Mouse (Mus musculus) G1E (cell line): ENCODE data around the gene Dnajc13. TPM values are rescaled to one million over a fixed set of nuclear protein-coding genes. Genes with fewer than 3 reads are reported as not detected.

ENCODE experiments used
- ATAC-seq: 2 replicates; pipeline ENCODE4 v1.8.0; 2016; ENCODE audit warnings: mild to moderate bottlenecking; ENCODE audit not compliant: insufficient number of reproducible peaks, poor library complexity, low FRiP score, severe bottlenecking; ENCODE audit errors: extremely low read depth
- DNase-seq: peaks from one replicate; pipeline ENCODE4 v3.0.0; 2012; ENCODE audit warnings: low spot score
- H3K27me3 ChIP-seq: 2 replicates; pipeline ENCODE4 v1.6.1; 2012; ENCODE audit warnings: mild to moderate bottlenecking, low read length, inconsistent platforms; ENCODE audit not compliant: insufficient read depth
- H3K36me3 ChIP-seq: replicated peaks from 2 replicates; pipeline ENCODE3; 2012; ENCODE audit warnings: mild to moderate bottlenecking, inconsistent platforms
- H3K4me1 ChIP-seq: 2 replicates; pipeline ENCODE4 v1.6.1; 2012; ENCODE audit warnings: low read depth, low read length, inconsistent platforms, mixed read lengths; ENCODE audit not compliant: insufficient read depth
- H3K4me3 ChIP-seq: 2 replicates; pipeline ENCODE4 v1.5.1; 2012; ENCODE audit warnings: low read depth, mild to moderate bottlenecking, inconsistent platforms, low read length, moderate library complexity, mixed read lengths
- H3K9me3 ChIP-seq: replicated peaks from 2 replicates; pipeline ENCODE4 v1.6.1; 2012; ENCODE audit warnings: inconsistent platforms
- CTCF ChIP-seq: IDR thresholded peaks from 2 replicates; pipeline ENCODE4 v1.5.1; 2012; ENCODE audit warnings: low read depth, low read length, inconsistent platforms, mixed read lengths
- GATA1 ChIP-seq: IDR thresholded peaks from 2 replicates; pipeline ENCODE4 v1.6.1; 2012; ENCODE audit warnings: borderline replicate concordance, low read length, inconsistent platforms, mixed read lengths
- GATA2 ChIP-seq: IDR thresholded peaks from 2 replicates; pipeline ENCODE4 v1.6.1; 2012; ENCODE audit warnings: low read depth, low read length, inconsistent platforms, borderline replicate concordance
- POLR2AphosphoS5 ChIP-seq: IDR thresholded peaks from 2 replicates; pipeline ENCODE4 v1.6.1; 2012; ENCODE audit warnings: low read depth, low read length, inconsistent platforms; ENCODE audit not compliant: insufficient replicate concordance
- TAL1 ChIP-seq: conservative IDR thresholded peaks from 2 replicates; pipeline ENCODE4 v1.6.1; 2012; ENCODE audit warnings: low read depth, low read length, inconsistent platforms, mixed read lengths
- polyA plus RNA-seq: library from polyadenylated mRNA; stranded (reverse); fragments of >175 nt; gene quantifications from 2 replicates; pipeline ENCODE4 v1.2.3, GENCODE M21; 2012
- total RNA-seq, 2 experiments: library from RNA; stranded (forward) in 1 of 2; stranded (reverse) in 1 of 2; fragments of 200-1000 nt in 1 of 2; fragments of >200 nt in 1 of 2; fragmentation: Nextera tagmentation in 1 of 2; gene quantifications; 2 replicates each; pipeline ENCODE4 v1.2.3; 2014 to 2017

The Dnajc13 gene
- total and polyA plus RNA-seq, 3 experiments: 55.7 to 119 (median 62.9) TPM

- DNase-seq (no peak), ATAC-seq (0 out of 2 replicates have a peak, but pooled peaks have one; percentile 34)
- no peaks in the 10 kb centered on the region for H3K9me3 ChIP-seq
- H3K4me1 ChIP-seq: no peaks in the 10 kb centered on the region
- TF ChIP-seq CTCF (peak; percentile 57), GATA2 (no peak)
- no peaks in the 10 kb centered on the region for H3K36me3 ChIP-seq
- no peaks in the 10 kb centered on the region for H3K27me3 ChIP-seq
- no peak overlapping the region for H3K4me3 ChIP-seq
Observed at GRCm38 (mm10) chr9:104144314-104144996, 118.3 kb downstream of the Dnajc13 start.

- no peaks in the 10 kb centered on the region for H3K27me3 ChIP-seq
- ATAC-seq (no peak), DNase-seq (no peak)
- H3K9me3 ChIP-seq: no peaks in the 10 kb centered on the region
- H3K4me1 ChIP-seq: no peaks in the 10 kb centered on the region
- no peak overlapping the region for H3K4me3 ChIP-seq
- H3K36me3 ChIP-seq: no peaks in the 10 kb centered on the region
- TF ChIP-seq GATA1 (no peak), TAL1 (no peak)
Observed at GRCm38 (mm10) chr9:104142805-104143204, 119.9 kb downstream of the Dnajc13 start.

GRCm38 (mm10) chr9:104140351-104140750 lies 122.4 kb downstream of the Dnajc13 start:
- DNase-seq (no peak), ATAC-seq (no peak)
- Histone ChIP-seq H3K4me3 (no peak overlapping the region), H3K36me3 (no peaks in the 10 kb centered on the region), H3K27me3 (no peaks in the 10 kb centered on the region), H3K4me1 (no peaks in the 10 kb centered on the region), H3K9me3 (no peaks in the 10 kb centered on the region)
- no peak for TF ChIP-seq GATA2
- TF ChIP-seq POLR2AphosphoS5: no peak
- TF ChIP-seq TAL1: no peak
- no peak for TF ChIP-seq CTCF
- no peak for TF ChIP-seq GATA1

GRCm38 (mm10) chr9:104130141-104130755 lies 132.5 kb downstream of the Dnajc13 start:
- H3K4me1 ChIP-seq: no peaks in the 10 kb centered on the region
- TF ChIP-seq GATA1 (no peak), TAL1 (no peak), GATA2 (no peak), CTCF (no peak), POLR2AphosphoS5 (no peak)
- H3K36me3 ChIP-seq: peaks cover 6% of the 10 kb centered on the region
- no peak overlapping the region for H3K4me3 ChIP-seq
- H3K27me3 ChIP-seq: peaks cover 3% of the 10 kb centered on the region; the same call in 1 of the 2 replicates
- ATAC-seq (no peak), DNase-seq (no peak)
- no peaks in the 10 kb centered on the region for H3K9me3 ChIP-seq

- Histone ChIP-seq H3K4me3 (no peak overlapping the region), H3K36me3 (peaks cover 17% of the 10 kb centered on the region)
- ATAC-seq: no peak
Observed at GRCm38 (mm10) chr9:104128110-104128509, 134.6 kb downstream of the Dnajc13 start.

GRCm38 (mm10) chr9:104126833-104127232 lies 135.9 kb downstream of the Dnajc13 start, which contains the start of gene Ackr4:
Gene Ackr4, minus strand, starts transcription at chr9:104126933.
- DNase-seq: no peak
- no peak for TF ChIP-seq GATA2
- no peak for TF ChIP-seq CTCF
- no peak for TF ChIP-seq POLR2AphosphoS5
- TF ChIP-seq TAL1: no peak
- TF ChIP-seq GATA1: no peak
- ATAC-seq: no peak
- Histone ChIP-seq H3K4me3 (no peak within 1 kb of the TSS), H3K27me3 (peaks cover 2% of the 10 kb centered on the region; the same call in 1 of the 2 replicates), H3K36me3 (peaks cover 23% of the 10 kb centered on the region), H3K9me3 (no peaks in the 10 kb centered on the region), H3K4me1 (no peaks in the 10 kb centered on the region)

More at GRCm38 (mm10) chr9:104128110-104128509, 134.6 kb downstream of the Dnajc13 start:
- TF ChIP-seq POLR2AphosphoS5: no peak
- peaks cover 3% of the 10 kb centered on the region; the same call in 1 of the 2 replicates for H3K27me3 ChIP-seq
- H3K9me3 ChIP-seq: no peaks in the 10 kb centered on the region
- no peak for DNase-seq
- H3K4me1 ChIP-seq: no peaks in the 10 kb centered on the region

- Histone ChIP-seq H3K9me3 (no peaks in the 10 kb centered on the region), H3K4me1 (no peaks in the 10 kb centered on the region), H3K4me3 (no peak overlapping the region), H3K36me3 (peaks cover 31% of the 10 kb centered on the region), H3K27me3 (no peaks in the 10 kb centered on the region)
- ATAC-seq (no peak), DNase-seq (no peak)
- no peak for TF ChIP-seq POLR2AphosphoS5
- no peak for TF ChIP-seq GATA1
- TF ChIP-seq TAL1: no peak
- TF ChIP-seq CTCF: no peak
- TF ChIP-seq GATA2: no peak
Observed at GRCm38 (mm10) chr9:104123622-104124021, 139.1 kb downstream of the Dnajc13 start.
